In the genomic region with DNA sequence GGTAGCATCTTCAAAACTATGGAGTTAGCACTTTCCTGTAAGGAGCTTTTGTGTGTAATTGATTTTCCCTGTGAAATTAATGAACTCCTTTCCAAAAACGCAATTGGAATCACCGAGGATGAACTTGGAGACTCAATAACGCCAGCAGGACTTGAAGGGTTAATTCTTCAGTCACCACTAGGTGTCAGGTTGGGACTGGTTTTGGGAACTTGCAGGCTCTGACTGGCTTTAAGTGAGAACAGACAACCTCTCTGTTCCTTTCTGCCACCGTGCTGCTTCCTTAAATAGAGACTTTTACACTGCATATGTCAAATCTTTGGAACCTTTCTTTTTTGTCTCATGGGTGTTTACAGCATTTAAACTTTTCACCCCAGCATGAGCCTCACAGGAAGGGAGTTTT, we compare ENCODE assay signal across 7 mouse cellular contexts.
A peak's percentile ranks its signal among the peaks of the same experiment; 100 is the strongest.
DNase-seq lines count a peak whose midpoint lies in the region; ATAC-seq and TF ChIP-seq lines count a peak whose summit lies in the region.

No protein-coding gene starts in this region.

- ATAC-seq in activated CD4-positive, CD25-positive, alpha-beta regulatory T cell, adult 4 months, result no peak

- H3K4me3 ChIP-seq in C2C12 (ENCODE audit: insufficient read depth, poor library complexity, severe bottlenecking) (no peak overlapping the region), ES-E14 (ENCODE audit: insufficient read depth in 1 of 2, low read depth in 1 of 2, low read length in 2 of 2, poor library complexity in 1 of 2, severe bottlenecking in 1 of 2) (no peak overlapping the region)

- no peaks in the 10 kb centered on the region for H3K27me3 ChIP-seq in C2C12 (ENCODE audit: control insufficient read depth, insufficient read depth, insufficient read length)

- H3K27ac ChIP-seq in ES-E14 (ENCODE audit: insufficient read depth, low read depth, low read length, poor library complexity, severe bottlenecking), result no peak overlapping the region

- H3K36me3 ChIP-seq in C2C12 (ENCODE audit: control insufficient read depth, insufficient read depth) (no peaks in the 10 kb centered on the region), ES-E14 (ENCODE audit: control insufficient read depth, insufficient read depth, low read length, poor library complexity, severe bottlenecking) (no peaks in the 10 kb centered on the region)

- TF ChIP-seq CTCF in C2C12 (IDR thresholded peaks at IDR 0.05; ENCODE audit: control insufficient read depth, insufficient read depth, insufficient read length), result peak; percentile 31

- DNase-seq in ES-E14 (ENCODE audit: low read depth, low spot score), result peak; percentile 45
- peak; percentile 76 to 85 for DNase-seq in cerebellum, postnatal 14 days
- DNase-seq in heart, postnatal 10 days, result peak; percentile 41 to 71
- DNase-seq in layer of hippocampus, postnatal 14 days (ENCODE audit: low spot score in 2 of 2), result peak; percentile 70 to 91
- peak; percentile 46 for DNase-seq in neural tube, embryonic 10.5 days (ENCODE audit: extremely low spot score, low spot score)

- intact Hi-C loops in heart, postnatal 10 days (cut with DNase I), result loop anchor here (5.0 to 10.0 kb wide), 2 partner anchors 647 to 879 kb away; no protein-coding TSS in a partner anchor

- no peak overlapping the region for H3ac ChIP-seq in C2C12 (ENCODE audit: control insufficient read depth, insufficient read length, low read depth)

- no peaks in the 10 kb centered on the region for H3K79me2 ChIP-seq in C2C12 (ENCODE audit: control insufficient read depth, insufficient read depth)

- H3K4me1 ChIP-seq in ES-E14 (ENCODE audit: control insufficient read depth in 2 of 2, insufficient read depth in 2 of 2, low read length in 2 of 2, poor library complexity in 1 of 2), result no peaks in the 10 kb centered on the region

- no peaks in the 10 kb centered on the region for H3K79me3 ChIP-seq in C2C12 (ENCODE audit: low read depth)

- no peaks in the 10 kb centered on the region for H3K9me3 ChIP-seq in ES-E14 (ENCODE audit: control insufficient read depth, insufficient read depth, low read depth, low read length)

- in situ Hi-C loops in ES-E14 (cut with MboI; ENCODE audit: low sequenced_read_pairs in 2 of 2, unreplicated experiment in 2 of 2), result no loop called here

- no peak overlapping the region for H3K9ac ChIP-seq in ES-E14 (ENCODE audit: insufficient read depth, low read depth, low read length, poor library complexity, severe bottlenecking)

TF ChIP-seq in C2C12, 6 proteins besides CTCF, POLR2A, EP300 and RAD21:
- no peak for TF ChIP-seq MYOG (IDR thresholded peaks at IDR 0.05; ENCODE audit: control insufficient read depth, extremely low read depth, insufficient read length)
- TF ChIP-seq MAX (IDR thresholded peaks at IDR 0.05), result no peak
- TF ChIP-seq CEBPB (IDR thresholded peaks at IDR 0.05; ENCODE audit: low read depth), result no peak
- no peak for TF ChIP-seq FOSL1 (IDR thresholded peaks at IDR 0.05; ENCODE audit: insufficient read depth, low read length, poor library complexity, severe bottlenecking)
- no peak for TF ChIP-seq USF1 (IDR thresholded peaks at IDR 0.05; ENCODE audit: low read depth)
- TF ChIP-seq MYOD1 (IDR thresholded peaks at IDR 0.05; ENCODE audit: control insufficient read depth, insufficient read length, low read depth), result no peak

TF ChIP-seq in ES-E14, 5 proteins besides CTCF, POLR2A, EP300 and RAD21:
- TF ChIP-seq CHD2 (IDR thresholded peaks at IDR 0.05; ENCODE audit: low read depth, low read length) (no peak), ZC3H11A (IDR thresholded peaks at IDR 0.05; ENCODE audit: borderline replicate concordance, low read depth, low read length) (peak; percentile 72)
